Mouse (Mus musculus): Measurements from ENCODE around the gene Dab1.

The Dab1 gene

GRCm38 (mm10) chr4:104668061-104668460, 1048.9 kb downstream of the Dab1 start:
- DNase-seq (ENCODE audit: low spot score) = no peak

DNA sequence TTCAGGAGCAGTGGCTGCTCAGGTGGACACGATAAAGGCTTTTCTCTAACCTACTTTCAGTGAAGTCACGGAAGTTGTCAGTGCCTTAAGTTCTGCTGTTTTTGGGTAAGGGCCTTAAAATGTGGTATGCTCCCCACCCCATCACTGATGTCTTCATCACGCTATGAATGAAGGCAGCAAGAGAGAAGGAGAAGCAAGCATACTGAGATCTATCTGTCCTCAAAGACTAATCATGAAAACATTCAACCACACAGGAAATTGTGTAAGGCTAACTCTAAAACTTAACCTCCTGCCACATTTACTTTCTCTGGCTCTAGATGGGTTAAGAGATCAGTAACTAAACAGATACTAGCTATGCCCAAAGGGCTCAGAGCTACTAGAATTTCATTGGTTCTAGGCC, 1050.2 kb downstream of the Dab1 start:
- DNase-seq (ENCODE audit: low spot score) = no peak

- DNase-seq (ENCODE audit: low spot score) = no peak
These were observed 1051.6 kb downstream of the Dab1 start for GRCm38 (mm10) chr4:104670741-104671140.

- DNase-seq (ENCODE audit: low spot score) = no peak
These were observed 1054.2 kb downstream of the Dab1 start for GRCm38 (mm10) chr4:104673317-104673716.

DNA sequence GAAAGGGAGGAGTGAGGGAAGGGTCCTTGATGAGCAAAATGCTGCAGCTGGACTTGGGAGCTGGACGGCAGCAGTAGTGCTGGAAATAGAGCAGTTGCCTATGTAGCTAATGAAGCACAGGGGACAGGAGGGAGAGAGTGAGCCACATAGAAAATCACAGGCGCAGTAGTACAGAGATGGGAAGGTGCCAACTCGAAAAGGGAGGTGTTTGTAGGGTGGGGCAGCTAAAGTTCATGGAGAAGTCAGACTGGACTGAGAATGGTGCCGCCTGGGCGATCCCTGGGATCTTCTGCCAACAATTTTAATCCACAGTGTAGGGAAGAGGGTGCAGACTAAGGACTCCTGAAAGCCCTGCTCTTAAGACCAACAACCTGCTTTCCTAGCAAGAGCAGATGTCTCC, 1055.5 kb downstream of the Dab1 start:
- DNase-seq (ENCODE audit: low spot score) = no peak

DNA sequence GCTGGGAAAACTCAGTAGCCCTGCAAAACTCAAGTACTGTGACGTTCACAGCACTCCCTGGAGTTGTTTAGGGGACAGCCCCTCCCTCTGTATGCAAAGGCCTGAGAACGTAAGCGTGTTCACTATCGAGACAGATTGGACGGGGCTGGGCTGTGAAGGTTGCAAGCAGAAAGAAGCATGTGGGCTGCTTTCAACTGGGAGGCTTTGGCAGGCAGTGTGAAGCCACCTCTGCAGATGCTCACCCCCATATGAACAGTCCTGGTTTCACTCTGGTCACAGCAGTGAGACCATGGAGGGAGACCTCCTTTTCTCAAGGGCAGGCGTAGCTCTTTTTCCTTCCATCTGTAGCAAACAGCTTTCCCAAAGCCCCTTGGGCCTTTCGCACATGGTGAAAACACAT, 1059.1 kb downstream of the Dab1 start:
- DNase-seq (ENCODE audit: low spot score) = no peak

DNA sequence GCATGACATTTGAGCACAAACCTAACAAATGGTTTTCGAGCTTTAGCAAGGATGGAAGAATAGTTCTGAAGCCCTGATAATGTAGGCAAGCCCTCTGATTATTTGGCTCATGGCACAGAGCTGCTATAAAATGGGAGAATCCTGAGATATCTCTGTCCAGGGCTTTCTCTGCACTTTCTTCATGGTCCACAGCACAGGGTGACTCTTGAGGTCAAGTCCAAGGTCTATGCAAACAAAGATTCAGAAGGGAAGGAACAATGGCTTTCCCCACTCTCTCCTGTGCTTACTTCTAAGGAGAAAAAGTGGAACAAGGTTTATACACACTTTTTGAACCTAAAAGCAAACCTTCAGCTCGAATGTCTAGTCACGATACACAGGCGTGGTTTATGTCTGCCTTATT, 1061.3 kb downstream of the Dab1 start:
- no peak for DNase-seq (ENCODE audit: low spot score)

DNA sequence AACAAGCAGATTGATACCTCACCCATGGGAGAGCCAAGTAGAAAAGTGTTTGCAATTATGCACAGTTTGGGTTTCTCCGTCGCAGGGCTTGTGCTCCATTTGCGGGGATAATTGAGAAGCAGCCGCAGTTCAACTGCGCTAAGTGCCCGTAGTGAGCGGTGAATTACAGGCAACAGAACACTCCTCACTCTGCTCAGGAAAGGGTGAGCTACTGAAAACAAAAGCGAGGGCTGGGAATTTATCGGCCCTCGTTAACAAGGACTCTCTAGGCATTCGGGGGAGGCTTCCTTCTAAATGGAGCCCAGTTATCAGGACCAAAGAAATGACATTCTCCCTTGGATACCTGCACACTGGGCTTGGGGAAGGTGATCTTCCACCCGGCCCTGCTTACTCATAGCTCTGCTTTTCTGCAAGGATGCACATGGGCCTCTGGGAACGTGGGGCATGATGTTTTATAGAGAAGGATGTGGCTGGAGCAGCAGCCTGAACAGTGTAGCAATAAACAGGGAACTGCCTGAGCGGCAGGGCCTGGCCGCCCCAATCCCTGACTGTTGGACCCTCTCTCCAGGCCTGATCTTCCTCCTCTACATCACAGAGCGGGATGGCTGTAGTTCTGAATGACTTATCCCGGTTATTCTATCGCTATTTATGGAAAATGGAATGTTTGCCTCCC, 1067.1 kb downstream of the Dab1 start:
- no peak for DNase-seq (ENCODE audit: low spot score)

DNA sequence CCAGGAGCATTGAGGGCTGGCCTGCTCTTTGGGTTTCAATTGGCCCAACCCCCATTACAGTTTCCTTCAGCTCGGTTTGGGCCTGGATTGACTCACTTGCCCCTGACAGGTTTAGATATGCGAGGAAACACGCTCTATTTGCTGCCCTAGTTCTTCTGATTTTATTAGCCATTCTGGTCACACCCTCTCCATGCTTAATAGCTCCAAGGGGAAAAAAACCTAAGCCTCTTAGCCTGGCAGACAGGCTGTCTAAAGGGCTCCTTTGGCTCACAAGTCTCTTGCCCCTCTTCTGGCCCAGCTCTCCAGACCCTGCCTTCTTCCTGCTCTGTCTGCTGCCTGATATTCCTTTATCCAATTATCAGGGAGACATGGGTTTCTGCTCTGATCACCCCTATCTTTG, 1069.9 kb downstream of the Dab1 start:
- no peak for DNase-seq (ENCODE audit: low spot score)

DNA sequence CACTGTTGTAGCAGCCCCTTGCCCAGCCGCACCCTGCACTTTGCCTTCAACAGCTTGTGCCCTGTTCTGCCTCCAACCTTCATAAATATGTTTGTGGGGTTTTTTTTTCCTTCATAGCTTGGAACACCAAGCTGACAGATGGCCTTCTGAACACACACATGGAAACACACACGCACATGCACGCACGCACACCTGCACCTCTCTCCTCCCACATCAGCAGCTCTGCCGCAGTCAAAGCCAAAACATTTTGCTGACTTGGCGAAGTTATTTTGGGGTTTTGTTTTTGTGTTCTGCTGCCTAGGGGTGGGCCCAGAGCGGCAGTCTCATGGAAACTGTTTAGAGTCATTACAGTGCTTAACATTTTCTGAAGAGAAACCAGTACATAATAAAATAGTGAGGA, 1071.9 kb downstream of the Dab1 start:
- peak; percentile 49 for DNase-seq (ENCODE audit: low spot score)

DNA sequence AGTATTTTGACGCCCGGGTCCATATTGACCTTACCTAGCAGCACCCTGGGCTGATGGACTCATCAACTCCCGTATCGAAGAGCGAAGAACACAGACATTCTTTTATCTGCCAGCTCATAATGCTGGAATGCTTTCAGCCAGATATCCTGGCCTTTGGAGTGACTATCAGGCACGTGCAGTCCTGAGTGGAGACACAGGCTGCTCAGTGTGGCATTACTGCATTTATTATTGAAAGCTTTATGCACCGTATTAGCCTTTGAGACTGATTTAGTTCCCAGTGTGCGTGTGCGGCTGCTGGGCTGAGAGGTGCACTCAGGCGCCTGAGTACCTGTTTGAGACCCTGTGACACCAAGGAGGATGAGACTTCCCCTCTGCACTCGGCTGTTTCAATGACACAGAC, 1075.0 kb downstream of the Dab1 start:
- DNase-seq (ENCODE audit: low spot score) = no peak

GRCm38 (mm10) chr4:104696522-104696921, 1077.4 kb downstream of the Dab1 start:
- no peak for DNase-seq (ENCODE audit: low spot score)

GRCm38 (mm10) chr4:104697703-104698102, 1078.5 kb downstream of the Dab1 start:
- DNase-seq (ENCODE audit: low spot score) = no peak

GRCm38 (mm10) chr4:104705664-104706645, 1086.8 kb downstream of the Dab1 start:
- DNase-seq (ENCODE audit: low spot score) = no peak

- DNase-seq (ENCODE audit: low spot score) = no peak
These were observed 1093.4 kb downstream of the Dab1 start for GRCm38 (mm10) chr4:104712338-104713083.

- no peak for DNase-seq (ENCODE audit: low spot score)
These were observed 1095.9 kb downstream of the Dab1 start for GRCm38 (mm10) chr4:104714925-104715519.

- no peak for DNase-seq (ENCODE audit: low spot score)
These were observed 1096.7 kb downstream of the Dab1 start for GRCm38 (mm10) chr4:104715857-104716256.

DNA sequence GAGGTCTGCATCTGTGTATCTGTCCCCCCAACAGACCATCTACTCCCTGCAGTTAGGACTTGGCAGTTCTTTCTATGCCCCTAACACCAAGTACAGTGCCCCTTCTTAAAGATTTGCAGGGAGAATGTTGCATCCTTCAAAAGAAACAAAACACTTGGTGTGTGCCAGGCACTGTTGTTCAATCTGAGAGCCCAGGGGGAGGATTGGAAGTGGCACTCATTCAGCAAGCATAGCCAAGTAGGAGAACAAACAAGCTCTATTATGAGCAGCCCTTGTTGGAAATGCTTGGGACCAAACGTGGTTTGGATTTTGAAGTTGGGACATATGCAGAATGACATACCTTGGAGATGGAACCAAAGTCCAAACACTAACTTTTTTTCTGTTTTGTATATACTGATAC, 1097.3 kb downstream of the Dab1 start:
- no peak for DNase-seq (ENCODE audit: low spot score)

DNA sequence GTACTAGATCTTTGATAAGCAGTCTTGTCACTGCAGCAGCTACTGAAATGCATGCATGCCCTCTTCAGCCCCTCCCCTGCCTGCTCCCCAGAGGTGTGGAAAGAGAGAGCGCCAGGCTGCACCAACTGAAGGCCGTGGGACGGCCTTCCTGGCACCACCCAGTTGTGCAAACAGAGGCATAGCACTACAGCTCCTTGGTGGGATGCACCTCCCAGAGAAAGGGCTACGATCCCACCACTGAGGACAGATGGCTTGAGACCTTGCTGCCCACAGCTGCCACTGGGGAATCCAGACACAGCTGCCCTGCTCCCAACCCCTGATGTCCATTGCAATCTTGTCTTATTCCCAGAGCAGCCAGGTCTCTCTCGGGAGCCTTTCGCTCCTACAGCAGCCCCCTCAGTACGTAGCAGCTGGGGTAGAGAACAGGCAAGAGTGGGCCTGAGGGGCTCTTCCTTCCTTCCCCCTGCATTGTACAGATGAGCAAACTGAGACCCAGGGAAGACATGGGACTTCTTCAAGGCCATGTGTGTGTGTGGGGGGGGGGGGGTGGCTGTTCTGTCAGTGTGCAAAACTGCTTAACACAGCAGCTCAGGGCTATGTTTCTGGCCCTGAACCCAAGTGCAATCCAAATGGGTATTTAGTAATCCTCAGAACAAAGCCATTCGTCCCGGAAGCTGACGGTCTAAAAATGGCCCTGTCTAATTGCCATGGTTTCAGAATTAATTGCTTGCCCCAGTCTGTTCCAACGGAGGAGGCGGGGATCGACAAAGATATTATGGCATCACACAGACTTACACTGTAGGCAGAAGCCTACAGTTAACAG, 1100.0 kb downstream of the Dab1 start:
- DNase-seq (ENCODE audit: low spot score) = peak; percentile 59

GRCm38 (mm10) chr4:104723527-104724045, 1104.4 kb downstream of the Dab1 start:
- DNase-seq (ENCODE audit: low spot score) = no peak

DNA sequence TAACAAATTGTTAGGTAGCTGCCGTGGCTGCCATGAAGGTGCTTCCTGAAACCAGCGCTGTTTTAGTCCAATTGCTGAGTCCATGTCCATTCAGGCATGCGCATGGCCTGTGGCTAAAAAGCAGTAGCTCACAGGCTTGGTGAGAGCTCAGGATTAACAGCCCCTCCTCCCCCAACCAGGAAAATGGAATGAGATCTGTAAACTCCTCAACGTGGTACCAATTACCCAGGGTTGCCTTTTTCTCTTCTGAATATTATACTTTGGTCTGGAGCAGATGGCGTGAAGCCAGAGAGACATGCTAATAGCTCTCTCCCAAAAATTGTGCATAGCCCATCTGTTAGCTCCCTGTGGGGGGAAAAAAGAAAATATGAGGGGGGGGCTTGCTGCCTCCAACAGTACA, 1105.1 kb downstream of the Dab1 start:
- DNase-seq (ENCODE audit: low spot score) = no peak
